Mouse (Mus musculus) kidney, adult 2 months (tissue): Measurements from ENCODE around the gene Khdc4.

Experiments used
- CTCF ChIP-seq: fragments of 200-500 bp; conservative IDR thresholded peaks from 2 replicates; pipeline ENCODE4 v1.5.1; 2011; ENCODE audit warnings: low read depth, mild to moderate bottlenecking, control low read depth, low read length, moderate library complexity, mixed read lengths; ENCODE audit not compliant: insufficient read depth, insufficient read length
- POLR2A ChIP-seq: fragments of 200-500 bp; IDR thresholded peaks from one replicate; pipeline ENCODE4 v1.6.1; 2011; ENCODE audit warnings: low read depth, low read length, control low read depth

GRCm38 (mm10) chr3:88689079-88689478, 3.5 kb downstream of the Khdc4 start:
- TF ChIP-seq POLR2A (no peak), CTCF (no peak)
